Mouse (Mus musculus) hindbrain, postnatal 0 days (tissue): ENCODE measurements at regions not wholly inside any gene's neighbourhood (a gene's known extent, or its start where the extent isn't known, plus 50 kb on each side); places are given as distances from the start of the nearest gene placed in this dataset.

Source experiments
- ATAC-seq: fragments of 200-750 bp; cut with Nextera tagmentation; 2 replicates; pipeline ENCODE4 v1.8.0; 2017; ENCODE audit warnings: mild to moderate bottlenecking, moderate TSS enrichment, moderate library complexity
- DNase-seq: peaks from one replicate; pipeline ENCODE4 v3.0.0-alpha.2; 2015; ENCODE audit warnings: low spot score
- H3K27ac ChIP-seq: fragments of 300-500 bp; sonication (generic); 2 replicates; pipeline ENCODE4 v1.5.1; 2014; ENCODE audit warnings: mild to moderate bottlenecking
- H3K27me3 ChIP-seq: fragments of 300-500 bp; sonication (generic); 2 replicates; pipeline ENCODE4 v1.6.1; 2014; ENCODE audit warnings: low read length, mixed read lengths; ENCODE audit not compliant: insufficient read depth
- H3K36me3 ChIP-seq: fragments of 300-500 bp; sonication (generic); 2 replicates; pipeline ENCODE4 v1.6.1; 2014; ENCODE audit warnings: low read length, mixed read lengths; ENCODE audit not compliant: insufficient read depth
- H3K4me1 ChIP-seq: fragments of 300-500 bp; sonication (generic); 2 replicates; pipeline ENCODE4 v1.6.1; 2014; ENCODE audit warnings: antibody characterized with exemption, low read length, mixed read lengths; ENCODE audit not compliant: insufficient read depth
- H3K4me2 ChIP-seq: fragments of 300-500 bp; sonication (generic); 2 replicates; pipeline ENCODE4 v1.6.1; 2014; ENCODE audit warnings: low read depth, mild to moderate bottlenecking, low read length, moderate library complexity, mixed read lengths
- H3K4me3 ChIP-seq: fragments of 300-500 bp; sonication (generic); 2 replicates; pipeline ENCODE4 v1.5.1; 2014; ENCODE audit warnings: low read length
- H3K9ac ChIP-seq: fragments of 300-500 bp; sonication (generic); replicated peaks from 2 replicates; pipeline ENCODE4 v1.6.1; 2014; ENCODE audit warnings: mild to moderate bottlenecking, low read length, moderate library complexity, mixed read lengths
- H3K9me3 ChIP-seq: fragments of 300-500 bp; sonication (generic); 2 replicates; pipeline ENCODE4 v1.6.1; 2016; ENCODE audit warnings: low read length, mixed read lengths
- CTCF ChIP-seq: IDR thresholded peaks from 2 replicates; pipeline ENCODE4 v1.5.1; 2016; ENCODE audit warnings: antibody characterized with exemption, control low read depth, low read depth
- WGBS: fragments of 180-500 bp; shearing (Covaris S2); extraction: QIAGEN DNeasy Blood & Tissue Kit; methylation state at CpG from one replicate; pipeline ENCODE4 v1.1.7; 2014; 5-methylcytosine and 5-hydroxymethylcytosine counted together

DNA sequence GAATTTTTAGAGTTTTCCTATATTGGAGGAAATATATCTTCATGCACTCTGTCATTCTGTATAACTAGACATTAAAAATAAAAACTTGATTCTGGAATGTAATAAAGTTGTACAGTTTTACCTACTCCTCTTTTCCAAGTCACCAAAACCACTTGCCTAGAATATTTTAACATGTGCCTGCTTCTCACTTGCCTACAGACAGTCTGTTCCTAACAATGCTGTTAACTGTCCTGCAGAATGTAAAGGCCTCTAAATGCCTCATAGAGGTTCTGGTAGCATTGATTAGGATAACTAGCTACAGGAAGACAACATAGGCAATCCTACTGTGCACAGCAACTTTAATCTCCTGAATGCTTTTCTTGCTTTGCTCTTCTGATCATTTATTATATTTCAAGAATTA is 614.9 kb upstream of the Pcdh7 start:
- no peak overlapping the region for H3K9ac ChIP-seq
- H3K4me1 ChIP-seq = no peaks in the 10 kb centered on the region
- H3K27ac ChIP-seq = no peak overlapping the region
- DNase-seq (no peak), ATAC-seq (no peak)
- no peak overlapping the region for H3K4me3 ChIP-seq
- no peak for TF ChIP-seq CTCF
- H3K9me3 ChIP-seq = no peaks in the 10 kb centered on the region
- no peak overlapping the region for H3K4me2 ChIP-seq
- no peaks in the 10 kb centered on the region for H3K27me3 ChIP-seq
- H3K36me3 ChIP-seq = no peaks in the 10 kb centered on the region

GRCm38 (mm10) chr5:57128478-57128877 is 589.3 kb upstream of the Pcdh7 start:
- Histone ChIP-seq H3K4me1 (no peaks in the 10 kb centered on the region), H3K9me3 (no peaks in the 10 kb centered on the region), H3K27me3 (no peaks in the 10 kb centered on the region), H3K4me3 (no peak overlapping the region), H3K4me2 (no peak overlapping the region), H3K27ac (no peak overlapping the region), H3K36me3 (no peaks in the 10 kb centered on the region), H3K9ac (no peak overlapping the region)
- TF ChIP-seq CTCF = peak; percentile 27
- ATAC-seq (no peak), DNase-seq (no peak)
- WGBS = 79% methylated on average over 1 of the region's 1 CpGs
